Mouse (Mus musculus) spleen, adult 2 months (tissue): Measurements from ENCODE around the gene Gm10392. TPM values are rescaled to one million over a fixed set of nuclear protein-coding genes. Genes with fewer than 3 reads are reported as not detected.

Experiments used
- DNase-seq, 2 experiments: peaks; one replicate each; pipeline versions ENCODE4 v3.0.0 to v3.0.0-alpha.2; 2012 to 2021; ENCODE audit warnings: low spot score in 2 of 2, low read depth in 1 of 2
- H3K27ac ChIP-seq: fragments of 200-500 bp; 2 replicates; pipeline ENCODE4 v1.5.1; 2012; ENCODE audit warnings: low read length, inconsistent platforms; ENCODE audit not compliant: insufficient read depth
- H3K27me3 ChIP-seq: fragments of 200-500 bp; 2 replicates; pipeline ENCODE4 v1.6.1; 2012; ENCODE audit warnings: mild to moderate bottlenecking, moderate library complexity, low read length, inconsistent platforms; ENCODE audit not compliant: control insufficient read depth, insufficient read depth
- H3K36me3 ChIP-seq: fragments of 200-500 bp; 2 replicates; pipeline ENCODE4 v1.6.1; 2012; ENCODE audit warnings: mild to moderate bottlenecking, low read length, inconsistent platforms; ENCODE audit not compliant: control insufficient read depth, insufficient read depth
- H3K4me1 ChIP-seq: fragments of 200-500 bp; 2 replicates; pipeline ENCODE4 v1.6.1; 2011; ENCODE audit warnings: inconsistent platforms; ENCODE audit not compliant: control insufficient read depth, insufficient read depth, insufficient read length
- H3K4me3 ChIP-seq: fragments of 200-500 bp; 2 replicates; pipeline ENCODE4 v1.5.1; 2011; ENCODE audit warnings: mild to moderate bottlenecking, inconsistent platforms; ENCODE audit not compliant: insufficient read depth, insufficient read length; ENCODE audit errors: extremely low read depth
- CTCF ChIP-seq: fragments of 200-500 bp; IDR thresholded peaks from 2 replicates; pipeline ENCODE4 v1.5.1; 2011; ENCODE audit warnings: mild to moderate bottlenecking, inconsistent platforms; ENCODE audit not compliant: insufficient read depth, insufficient read length, insufficient replicate concordance; ENCODE audit errors: extremely low read depth
- POLR2A ChIP-seq: fragments of 200-500 bp; IDR thresholded peaks from 2 replicates; pipeline ENCODE4 v1.6.1; 2011; ENCODE audit warnings: low read depth, low read length, inconsistent platforms
- WGBS: fragments of 180-500 bp; shearing (Covaris S2); methylation state at CpG from one replicate; pipeline ENCODE4 v1.1.7; 2018; 5-methylcytosine and 5-hydroxymethylcytosine counted together
- polyA plus RNA-seq: library from polyadenylated mRNA; depleted of rRNA; stranded (reverse); fragments of >200 nt; gene quantifications from 2 replicates; pipeline ENCODE4 v1.2.3, GENCODE M21; 2012

The Gm10392 gene
- polyA plus RNA-seq, 1 experiment = 0.16 TPM

GRCm38 (mm10) chr11:77514281-77514831, 4.6 kb downstream of the Gm10392 start:
- 22% methylated on average over 19 of the region's 19 CpGs for WGBS
- no peak overlapping the region for H3K27ac ChIP-seq

DNA sequence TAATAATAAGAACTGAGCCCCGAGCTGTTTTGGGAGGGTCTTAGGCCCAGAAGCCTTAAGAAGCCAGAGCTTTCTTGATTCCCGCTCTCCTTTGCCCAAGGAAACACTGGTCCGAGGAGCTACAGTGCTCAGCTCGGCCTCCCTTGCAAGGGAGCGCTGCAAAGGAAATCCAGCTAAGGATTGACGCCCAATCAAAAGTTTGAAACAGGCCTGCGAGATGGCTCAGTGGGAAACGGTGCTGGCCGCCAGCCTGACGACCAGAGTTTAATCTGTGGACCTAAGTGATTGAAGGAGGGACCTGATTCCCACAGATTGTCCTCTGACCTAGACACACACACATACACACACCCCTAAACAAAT, 5.2 kb downstream of the Gm10392 start:
- H3K4me1 ChIP-seq = peaks cover 29% of the 10 kb centered on the region
- TF ChIP-seq CTCF = no peak
- no peak for TF ChIP-seq POLR2A

More at GRCm38 (mm10) chr11:77514281-77514831, 4.6 kb downstream of the Gm10392 start:
- Histone ChIP-seq H3K4me3 (peak overlapping the region; percentile 58), H3K36me3 (no peaks in the 10 kb centered on the region), H3K27me3 (peaks cover 6% of the 10 kb centered on the region), H3K4me1 (peaks cover 33% of the 10 kb centered on the region)
- peak in 1 of 2 experiments; percentile 9 for DNase-seq
- no peak for TF ChIP-seq POLR2A
- no peak for TF ChIP-seq CTCF

DNA sequence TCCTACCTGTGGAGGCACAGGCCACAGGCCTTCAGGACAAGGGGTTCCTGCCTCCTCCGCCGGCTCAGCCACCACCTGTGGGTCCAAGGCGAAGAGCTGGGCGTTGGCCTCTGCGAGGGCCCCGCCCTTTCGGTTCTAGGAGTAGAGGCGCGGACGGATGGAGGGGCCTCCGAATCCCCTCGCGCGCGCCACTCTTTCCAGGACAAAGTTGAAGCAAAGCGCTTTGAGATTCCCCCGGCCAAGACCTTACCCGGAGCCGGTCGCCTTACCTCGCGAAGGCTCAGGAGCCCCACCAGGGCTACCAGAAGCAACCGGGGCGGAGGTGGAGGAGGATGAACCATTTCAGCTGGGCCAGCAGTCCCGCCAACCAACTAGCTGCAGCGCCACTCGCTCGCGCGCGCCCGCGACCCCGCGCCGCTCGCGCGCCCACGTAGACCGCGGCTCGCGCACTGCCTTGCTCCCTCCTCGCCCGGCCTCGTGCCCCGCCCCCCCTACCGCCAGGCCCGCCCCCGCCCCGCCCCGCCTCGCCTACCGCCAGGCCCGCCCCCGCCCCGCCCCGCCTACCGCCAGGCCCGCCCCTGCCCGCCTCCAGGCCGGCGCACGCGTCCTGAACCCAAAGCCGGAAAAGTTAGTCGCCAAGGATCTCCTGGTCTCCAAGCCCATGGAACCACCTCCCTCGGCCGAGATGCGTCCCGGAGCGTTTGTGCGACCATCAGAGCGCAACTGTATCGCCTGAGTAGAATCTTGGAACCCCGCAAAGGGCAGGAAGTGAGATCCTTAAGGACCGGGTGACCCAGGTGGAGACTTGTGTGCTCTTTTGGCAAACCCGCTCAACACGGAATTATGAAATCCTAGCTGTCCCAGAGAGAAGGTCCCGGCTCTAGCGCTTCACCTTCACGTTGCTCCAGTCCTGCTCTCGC, 5.8 kb downstream of the Gm10392 start:
- Histone ChIP-seq H3K36me3 (no peaks in the 10 kb centered on the region), H3K4me1 (peaks cover 22% of the 10 kb centered on the region), H3K4me3 (peak overlapping the region; percentile 74), H3K27ac (peak overlapping the region; percentile 74), H3K27me3 (peaks cover 6% of the 10 kb centered on the region)
- peak; percentile 72 to 82 for DNase-seq
- under 1% methylated on average over 49 of the region's 84 CpGs for WGBS
- TF ChIP-seq POLR2A (no peak; the same call in 1 of the 2 replicates), CTCF (no peak)

More for the DNA sequence above, 5.2 kb downstream of the Gm10392 start:
- Histone ChIP-seq H3K36me3 (no peaks in the 10 kb centered on the region), H3K27ac (no peak overlapping the region), H3K4me3 (peak overlapping the region; percentile 74), H3K27me3 (peaks cover 6% of the 10 kb centered on the region)
- WGBS = 18% methylated on average over 10 of the region's 10 CpGs
- no peak for DNase-seq

- no peak overlapping the region for H3K27ac ChIP-seq
- no peak overlapping the region for H3K4me3 ChIP-seq
- H3K4me1 ChIP-seq = peaks cover 20% of the 10 kb centered on the region
- peaks cover 4% of the 10 kb centered on the region; the same call in 1 of the 2 replicates for H3K36me3 ChIP-seq
- no peak for DNase-seq
- peaks cover 6% of the 10 kb centered on the region for H3K27me3 ChIP-seq
- WGBS = 84% methylated on average over 5 of the region's 5 CpGs
- TF ChIP-seq CTCF = no peak
- TF ChIP-seq POLR2A = no peak
Measured at GRCm38 (mm10) chr11:77511336-77511735, 7.7 kb downstream of the Gm10392 start.

DNA sequence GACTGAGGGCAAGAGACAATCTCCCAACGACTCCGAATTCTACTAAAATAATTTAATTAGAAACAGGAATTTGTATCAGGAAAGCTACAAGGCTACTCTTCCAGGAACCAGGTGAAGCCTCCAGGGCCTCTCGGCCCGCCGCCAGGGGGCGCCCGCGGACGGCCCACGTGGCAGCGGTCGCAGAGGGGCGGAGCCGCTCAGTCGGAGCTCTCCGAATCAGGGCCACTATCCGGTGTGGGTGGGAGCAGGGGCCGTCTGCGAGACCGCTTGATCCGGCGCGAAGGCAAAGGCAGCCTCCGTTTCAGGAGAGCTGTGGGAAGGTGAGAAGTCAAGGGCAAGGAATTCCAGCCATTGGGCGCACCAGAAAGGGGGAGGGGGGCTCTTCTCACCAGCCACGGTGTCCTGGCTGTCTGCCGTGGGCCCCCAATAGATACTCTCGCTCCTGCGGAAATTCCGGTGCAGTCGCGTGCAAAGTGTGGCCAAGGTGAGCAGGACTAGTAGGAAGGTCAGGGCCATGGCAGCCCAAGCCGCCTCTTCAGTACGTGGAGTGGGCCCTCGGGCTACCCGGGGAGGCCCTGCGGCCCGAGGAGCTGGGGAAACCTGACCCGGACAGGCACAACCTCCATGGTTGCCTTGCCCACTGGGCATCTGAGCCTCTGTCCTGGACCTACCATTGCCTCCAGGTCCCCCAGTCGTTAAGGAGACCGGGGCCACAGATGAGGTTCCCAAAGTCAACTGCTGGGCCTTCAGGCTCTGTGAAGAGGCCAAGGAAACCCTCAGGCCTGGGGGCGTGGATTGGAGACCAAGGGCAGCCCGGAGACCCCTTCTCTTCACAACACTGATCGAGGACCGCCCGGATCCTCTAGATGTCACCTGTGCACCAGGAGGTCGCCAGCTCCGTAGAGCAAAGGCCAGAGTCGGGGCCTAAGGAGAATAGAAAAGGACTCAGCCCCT, 10.7 kb downstream of the Gm10392 start:
- Histone ChIP-seq H3K36me3 (peaks cover 25% of the 10 kb centered on the region), H3K4me1 (peaks cover 4% of the 10 kb centered on the region; the same call in 1 of the 2 replicates), H3K4me3 (peak overlapping the region; percentile 47; the same call in 1 of the 2 replicates), H3K27ac (no peak overlapping the region), H3K27me3 (no peaks in the 10 kb centered on the region)
- TF ChIP-seq POLR2A (no peak), CTCF (peak; percentile 95)
- WGBS = 29% methylated on average over 49 of the region's 49 CpGs
- DNase-seq = peak in 1 of 2 experiments; percentile 82

DNA sequence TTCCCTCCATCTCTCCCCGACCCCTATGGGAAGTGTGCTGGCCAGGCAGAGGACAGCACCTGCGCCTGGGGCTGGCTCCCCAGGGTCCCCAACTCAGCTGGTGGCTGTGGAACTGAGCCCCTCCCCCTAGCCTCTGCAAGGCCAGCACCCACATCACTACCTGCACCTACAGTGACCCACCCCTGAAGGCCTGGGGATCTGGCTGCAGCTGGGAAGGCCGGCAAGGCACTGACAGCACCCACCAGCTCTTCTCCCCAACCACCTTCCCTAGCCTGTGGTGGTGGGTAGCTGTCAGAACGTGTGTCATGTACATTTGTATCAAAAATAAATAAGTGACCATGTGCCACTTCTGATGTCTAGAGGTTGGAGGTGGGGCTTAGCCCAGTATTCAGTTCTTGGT, 11.6 kb downstream of the Gm10392 start:
- peaks cover 1% of the 10 kb centered on the region; the same call in 1 of the 2 replicates for H3K4me1 ChIP-seq
- peaks cover 26% of the 10 kb centered on the region for H3K36me3 ChIP-seq
- no peak overlapping the region for H3K27ac ChIP-seq
- WGBS = 69% methylated on average over 4 of the region's 4 CpGs
- H3K27me3 ChIP-seq = no peaks in the 10 kb centered on the region
- TF ChIP-seq POLR2A (no peak), CTCF (no peak)
- H3K4me3 ChIP-seq = no peak overlapping the region
- DNase-seq = no peak
